Mouse (Mus musculus) CH12.LX (cell line): ENCODE data around the gene Pkn1. TPM values are rescaled to one million over a fixed set of nuclear protein-coding genes. Genes with fewer than 3 reads are reported as not detected.

Source experiments
- DNase-seq: peaks from one replicate; pipeline ENCODE4 v3.0.0-alpha.2; 2013; ENCODE audit errors: extremely low read depth
- H3K27ac ChIP-seq: 2 replicates; pipeline ENCODE4 v1.5.1; 2012; ENCODE audit warnings: low read depth, mild to moderate bottlenecking, control low read depth, moderate library complexity; ENCODE audit not compliant: insufficient read depth
- H3K27me3 ChIP-seq: replicated peaks from 2 replicates; pipeline ENCODE3; 2012; ENCODE audit warnings: inconsistent platforms
- H3K36me3 ChIP-seq, 2 experiments: replicated peaks in 1 of 2; 2 replicates each; pipeline versions ENCODE3 to v1.6.1; 2012; ENCODE audit warnings: inconsistent platforms in 1 of 2, low read length in 1 of 2, mild to moderate bottlenecking in 1 of 2, mixed read lengths in 1 of 2, moderate library complexity in 1 of 2; ENCODE audit not compliant: control insufficient read depth in 1 of 2, insufficient read depth in 1 of 2
- H3K4me1 ChIP-seq, 2 experiments: 2 replicates each; pipeline ENCODE4 v1.6.1; 2012; ENCODE audit warnings: inconsistent platforms in 1 of 2, moderate library complexity in 1 of 2; ENCODE audit not compliant: insufficient read depth in 2 of 2, control insufficient read depth in 1 of 2
- H3K4me2 ChIP-seq: 2 replicates; pipeline ENCODE4 v1.6.1; 2012; ENCODE audit warnings: low read depth, mild to moderate bottlenecking, control low read depth; ENCODE audit not compliant: poor library complexity, insufficient read depth, severe bottlenecking
- H3K4me3 ChIP-seq, 3 experiments: fragments of 150-350 bp in 1 of 3; sonication (generic) in 1 of 3; replicated peaks in 1 of 3; 2 replicates each; pipeline versions ENCODE3 to v1.5.1; 2011 to 2012; ENCODE audit warnings: low read depth in 2 of 3, low read length in 2 of 3, mild to moderate bottlenecking in 2 of 3, moderate library complexity in 2 of 3, control low read depth in 1 of 3, improper control_type of control experiment in 1 of 3, inconsistent platforms in 1 of 3, mixed read lengths in 1 of 3; ENCODE audit not compliant: poor library complexity in 1 of 3
- H3K79me2 ChIP-seq: replicated peaks from 2 replicates; pipeline ENCODE4 v1.6.1; 2012; ENCODE audit warnings: mild to moderate bottlenecking, moderate library complexity; ENCODE audit not compliant: control insufficient read depth, poor library complexity, insufficient read depth, severe bottlenecking; ENCODE audit errors: extremely low read depth
- H3K9ac ChIP-seq: 2 replicates; pipeline ENCODE4 v1.6.1; 2012; ENCODE audit warnings: low read depth, mild to moderate bottlenecking, control low read depth, moderate library complexity; ENCODE audit not compliant: insufficient read depth
- H3K9me3 ChIP-seq: replicated peaks from 2 replicates; pipeline ENCODE3; 2012; ENCODE audit warnings: low read length, inconsistent platforms, mixed read lengths
- BHLHE40 ChIP-seq: IDR thresholded peaks from 2 replicates; pipeline ENCODE4 v1.6.1; 2011; ENCODE audit warnings: mild to moderate bottlenecking, low read depth, low read length, improper control_type of control experiment
- CTCF ChIP-seq, 2 experiments: IDR thresholded peaks in 1 of 2; conservative IDR thresholded peaks in 1 of 2; 2 replicates each; pipeline ENCODE4 v1.5.1; 2011 to 2012; ENCODE audit warnings: low read depth in 2 of 2, low read length in 2 of 2, improper control_type of control experiment in 1 of 2, inconsistent platforms in 1 of 2, mild to moderate bottlenecking in 1 of 2, moderate library complexity in 1 of 2
- E2F4 ChIP-seq: IDR thresholded peaks from 2 replicates; pipeline ENCODE4 v1.6.1; 2011; ENCODE audit warnings: low read depth, low read length, improper control_type of control experiment; ENCODE audit not compliant: insufficient replicate concordance
- ETS1 ChIP-seq: conservative IDR thresholded peaks from 2 replicates; pipeline ENCODE4 v1.6.1; 2012; ENCODE audit warnings: low read depth, mild to moderate bottlenecking, inconsistent platforms, low read length, improper control_type of control experiment, moderate library complexity
- GABPA ChIP-seq: IDR thresholded peaks from 2 replicates; pipeline ENCODE4 v1.6.1; 2012; ENCODE audit warnings: low read depth, low read length, improper control_type of control experiment, inconsistent platforms; ENCODE audit not compliant: insufficient replicate concordance
- HCFC1 ChIP-seq: IDR thresholded peaks from 2 replicates; pipeline ENCODE4 v1.6.1; 2012; ENCODE audit warnings: low read depth, mild to moderate bottlenecking, inconsistent platforms, low read length, improper control_type of control experiment
- IRF4 ChIP-seq: IDR thresholded peaks from 2 replicates; pipeline ENCODE4 v1.6.1; 2014; ENCODE audit warnings: low read depth, mild to moderate bottlenecking, inconsistent platforms, low read length, improper control_type of control experiment
- JUN ChIP-seq: IDR thresholded peaks from 2 replicates; pipeline ENCODE4 v1.6.1; 2011; ENCODE audit warnings: low read depth, mild to moderate bottlenecking, low read length, improper control_type of control experiment, moderate library complexity; ENCODE audit not compliant: insufficient read depth
- JUND ChIP-seq: conservative IDR thresholded peaks from 2 replicates; pipeline ENCODE4 v1.6.1; 2011; ENCODE audit warnings: low read depth, low read length, improper control_type of control experiment
- KAT2A ChIP-seq: IDR thresholded peaks from 2 replicates; pipeline ENCODE4 v1.6.1; 2012; ENCODE audit warnings: low read length, improper control_type of control experiment, inconsistent platforms; ENCODE audit not compliant: insufficient replicate concordance
- MAX ChIP-seq: IDR thresholded peaks from 2 replicates; pipeline ENCODE4 v1.6.1; 2011; ENCODE audit warnings: low read length, improper control_type of control experiment
- MAZ ChIP-seq: IDR thresholded peaks from 2 replicates; pipeline ENCODE4 v1.6.1; 2012; ENCODE audit warnings: low read depth, mild to moderate bottlenecking, inconsistent platforms, low read length, improper control_type of control experiment, moderate library complexity
- MEF2A ChIP-seq: IDR thresholded peaks from 2 replicates; pipeline ENCODE4 v1.6.1; 2014; ENCODE audit warnings: low read depth, mild to moderate bottlenecking, inconsistent platforms, low read length, improper control_type of control experiment, borderline replicate concordance
- MXI1 ChIP-seq: IDR thresholded peaks from 2 replicates; pipeline ENCODE4 v1.6.1; 2011; ENCODE audit warnings: mild to moderate bottlenecking, low read depth, low read length, improper control_type of control experiment
- MYC ChIP-seq: IDR thresholded peaks from 2 replicates; pipeline ENCODE4 v1.6.1; 2011; ENCODE audit warnings: low read depth, mild to moderate bottlenecking, improper control_type of control experiment, low read length
- NELFE ChIP-seq: IDR thresholded peaks from 2 replicates; pipeline ENCODE4 v1.6.1; 2011; ENCODE audit warnings: low read depth, low read length, improper control_type of control experiment
- NRF1 ChIP-seq: IDR thresholded peaks from 2 replicates; pipeline ENCODE4 v1.6.1; 2014; ENCODE audit warnings: low read depth, mild to moderate bottlenecking, inconsistent platforms, low read length, improper control_type of control experiment, moderate library complexity
- POLR2A ChIP-seq: IDR thresholded peaks from 2 replicates; pipeline ENCODE4 v1.6.1; 2011; ENCODE audit warnings: low read depth, mild to moderate bottlenecking, improper control_type of control experiment, low read length
- POLR2AphosphoS2 ChIP-seq: IDR thresholded peaks from 2 replicates; pipeline ENCODE4 v1.6.1; 2011; ENCODE audit warnings: low read depth, low read length, improper control_type of control experiment
- RAD21 ChIP-seq: IDR thresholded peaks from 2 replicates; pipeline ENCODE4 v1.6.1; 2011; ENCODE audit warnings: low read depth, mild to moderate bottlenecking, low read length, improper control_type of control experiment, moderate library complexity
- SIN3A ChIP-seq: IDR thresholded peaks from 2 replicates; pipeline ENCODE4 v1.6.1; 2012; ENCODE audit warnings: low read length, improper control_type of control experiment, inconsistent platforms
- SMC3 ChIP-seq: IDR thresholded peaks from 2 replicates; pipeline ENCODE4 v1.6.1; 2011; ENCODE audit warnings: low read depth, low read length, improper control_type of control experiment
- UBTF ChIP-seq: IDR thresholded peaks from 2 replicates; pipeline ENCODE4 v1.6.1; 2012; ENCODE audit warnings: low read depth, mild to moderate bottlenecking, inconsistent platforms, low read length, improper control_type of control experiment, moderate library complexity
- USF1 ChIP-seq: IDR thresholded peaks from 2 replicates; pipeline ENCODE4 v1.6.1; 2014; ENCODE audit warnings: low read depth, mild to moderate bottlenecking, inconsistent platforms, low read length, improper control_type of control experiment
- USF2 ChIP-seq: conservative IDR thresholded peaks from 2 replicates; pipeline ENCODE4 v1.6.1; 2011; ENCODE audit warnings: low read depth, low read length, improper control_type of control experiment
- ZC3H11A ChIP-seq: IDR thresholded peaks from 2 replicates; pipeline ENCODE4 v1.6.1; 2012; ENCODE audit warnings: low read depth, mild to moderate bottlenecking, inconsistent platforms, low read length, improper control_type of control experiment
- ZKSCAN1 ChIP-seq: IDR thresholded peaks from 2 replicates; pipeline ENCODE4 v1.6.1; 2012; ENCODE audit warnings: low read depth, inconsistent platforms, low read length, improper control_type of control experiment, borderline replicate concordance
- ZMIZ1 ChIP-seq: IDR thresholded peaks from 2 replicates; pipeline ENCODE4 v1.6.1; 2012; ENCODE audit warnings: low read depth, mild to moderate bottlenecking, inconsistent platforms, low read length, improper control_type of control experiment
- ZNF384 ChIP-seq: IDR thresholded peaks from 2 replicates; pipeline ENCODE4 v1.6.1; 2012; ENCODE audit warnings: low read depth, low read length, improper control_type of control experiment, inconsistent platforms
- dilution Hi-C: fragments of 300-500 bp; cut with MboI; formaldehyde crosslinking; loops from 2 replicates; pipeline ENCODE4 v1.14.3; 2020; ENCODE audit warnings: low sequenced_read_pairs; ENCODE audit not compliant: extremely low pct_unique_long_range_greater_than_20kb, extremely low pct_ligation_motif_present
- in situ Hi-C: fragments of 300-500 bp; cut with MboI; formaldehyde crosslinking; loops from 3 replicates; pipeline ENCODE4 v1.14.3; 2019; ENCODE audit warnings: low sequenced_read_pairs, low pct_ligation_motif_present, low pct_unique_long_range_greater_than_20kb, mixed read lengths
- polyA plus RNA-seq: library from polyadenylated mRNA; unstranded; fragments of >175 nt; gene quantifications from 2 replicates; pipeline ENCODE4 v1.2.1, GENCODE M21; 2012; ENCODE audit warnings: low read depth; ENCODE audit not compliant: insufficient read length
- total RNA-seq, 2 experiments: library from RNA; depleted of rRNA; stranded (reverse); fragments of 300-350 nt in 1 of 2; fragments of >200 nt in 1 of 2; gene quantifications; 2 replicates each; pipeline ENCODE4 v1.2.3; 2012 to 2014

Gene Pkn1
- total and polyA plus RNA-seq, 3 experiments, result 33.5 to 58.8 (median 47.8) TPM

GRCm38 (mm10) chr8:83740586-83740975 lies 41.6 kb upstream of the Pkn1 start:
- H3K27me3 ChIP-seq, result no peaks in the 10 kb centered on the region
- dilution Hi-C loops, result no loop called here
- peaks cover 0 to 2% of the 10 kb centered on the region in 2 experiments for H3K36me3 ChIP-seq
- no peak for TF ChIP-seq SMC3
- no peak for TF ChIP-seq NELFE
- no peak for TF ChIP-seq JUND
- no peak for TF ChIP-seq NRF1
- no peak for TF ChIP-seq ZC3H11A
- TF ChIP-seq, all 38 proteins: peak for 0
- Histone ChIP-seq H3K4me3 (peak overlapping the region in 2 of 3 experiments; percentile 44 to 85), H3K4me2 (peak overlapping the region; percentile 71), H3K27ac (peak overlapping the region; percentile 31), H3K9ac (peak overlapping the region; percentile 77), H3K9me3 (peaks cover 19% of the 10 kb centered on the region), H3K4me1 (peaks cover 11 to 60% of the 10 kb centered on the region in 2 experiments), H3K79me2 (peaks cover 13% of the 10 kb centered on the region; the same call in 1 of the 2 replicates)
- in situ Hi-C loops, result no loop called here
- no peak for DNase-seq

- Histone ChIP-seq H3K9me3 (peaks cover 19% of the 10 kb centered on the region), H3K79me2 (peaks cover 13% of the 10 kb centered on the region), H3K9ac (peak overlapping the region; percentile 77), H3K4me2 (peak overlapping the region; percentile 71), H3K27me3 (no peaks in the 10 kb centered on the region), H3K4me1 (peaks cover 11 to 61% of the 10 kb centered on the region in 2 experiments), H3K4me3 (peak overlapping the region in 2 of 3 experiments; percentile 37 to 44), H3K36me3 (peaks cover 0 to 2% of the 10 kb centered on the region in 2 experiments), H3K27ac (peak overlapping the region; percentile 55)
- DNase-seq, result peak; percentile 64
- in situ Hi-C loops, result loop anchor here (5.0 kb wide), 1 partner anchor 157 kb away; no protein-coding TSS in a partner anchor
- dilution Hi-C loops, result no loop called here
- TF ChIP-seq USF2 (no peak), CTCF (conservative IDR thresholded peaks at IDR 0.05 in 1 of 2, IDR thresholded peaks at IDR 0.05 in 1 of 2; ENCODE audit: low read depth in 2 of 2, low read length in 2 of 2) (no peak), MAZ (0 out of 2 replicates have a peak, but pooled peaks have one; percentile 56), UBTF (0 out of 2 replicates have a peak, but pooled peaks have one; percentile 40), ZNF384 (no peak), SMC3 (no peak), KAT2A (no peak), JUN (no peak), MEF2A (no peak; the same call in none of the 2 replicates), ZMIZ1 (peak; percentile 82), USF1 (no peak), POLR2AphosphoS2 (0 out of 2 replicates have a peak, but pooled peaks have one; percentile 42), ETS1 (peak; percentile 61), POLR2A (no peak), E2F4 (no peak), MYC (peak; percentile 62; the same call in 1 of the 2 replicates), JUND (no peak), MAX (peak; percentile 60), HCFC1 (peak; percentile 21; the same call in 1 of the 2 replicates), IRF4 (peak; percentile 39; the same call in 1 of the 2 replicates), BHLHE40 (peak; percentile 8; the same call in 1 of the 2 replicates), SIN3A (peak; percentile 94), NRF1 (0 out of 2 replicates have a peak, but pooled peaks have one; percentile 15), ZC3H11A (no peak), ZKSCAN1 (no peak), MXI1 (peak; percentile 49), RAD21 (no peak), GABPA (no peak), NELFE (0 out of 2 replicates have a peak, but pooled peaks have one; percentile 40)
Observed at GRCm38 (mm10) chr8:83739711-83740468, 40.9 kb upstream of the Pkn1 start.
